Mouse (Mus musculus) kidney, adult 10 weeks (tissue): ENCODE data around the gene Gm21319. TPM values are rescaled to one million over a fixed set of nuclear protein-coding genes. Genes with fewer than 3 reads are reported as not detected.

Source experiments
- polyA plus RNA-seq: library from polyadenylated mRNA; stranded (reverse); fragments of 350-450 nt; fragmentation: Illumina TruSeq; extraction: RNeasy Lipid Tissue Mini Kit (QIAGEN cat#74804); gene quantifications from one replicate; pipeline ENCODE4 v1.2.3, GENCODE M21; 2014; ENCODE audit warnings: low read depth, low replicate concordance

Gene Gm21319
- not detected for polyA plus RNA-seq

GRCm38 (mm10) chr12:87775655-87776054 lies at the start of gene Gm21319:
Gene Gm21319 (minus strand): TSS chr12:87775755.

GRCm38 (mm10) chr12:87816277-87816676 lies 40.7 kb upstream of the Gm21319 start, which contains the start of gene BB287469:
Gene BB287469 (plus strand): TSS chr12:87816577.

GRCm38 (mm10) chr12:87795212-87795611 lies 19.7 kb upstream of the Gm21319 start, which contains the start of gene Gm21936:
Gene Gm21936 (plus strand): TSS chr12:87795512.

Other genes starting within 250 kb of the Gm21319 start
- gene Oog1, start 173.1 kb downstream of the Gm21319 start, polyA plus RNA-seq: not detected
- gene Gm4027, start 156.9 kb downstream of the Gm21319 start, polyA plus RNA-seq: not detected
- not detected for gene Gm16381, start 131.1 kb downstream of the Gm21319 start, polyA plus RNA-seq
- gene Gm21936, start 19.8 kb upstream of the Gm21319 start, polyA plus RNA-seq: not detected
- gene BB287469, start 40.8 kb upstream of the Gm21319 start, polyA plus RNA-seq: not detected
- not detected for gene Gm2001, start 66.6 kb upstream of the Gm21319 start, polyA plus RNA-seq
- not detected for gene Gm2016, start 98.3 kb upstream of the Gm21319 start, polyA plus RNA-seq
- gene Gm2022, start 119.6 kb upstream of the Gm21319 start, polyA plus RNA-seq: not detected
- not detected for gene Gm2035, start 144.1 kb upstream of the Gm21319 start, polyA plus RNA-seq
- gene Gm2042, start 178.3 kb upstream of the Gm21319 start, polyA plus RNA-seq: not detected
- gene Gm2075, start 236.1 kb upstream of the Gm21319 start, polyA plus RNA-seq: not detected
- gene Gm6803, start 243.0 kb upstream of the Gm21319 start, polyA plus RNA-seq: not detected